Mouse (Mus musculus): ENCODE results near the gene Dip2b.
A peak's percentile ranks its signal among the peaks of the same experiment; 100 is the strongest.

Dip2b gene

GRCm38 (mm10) chr15:100050940-100051339, 12.5 kb downstream of the Dip2b start:
- no peak for DNase-seq (ENCODE audit: low read depth, low spot score)

- peak; percentile 80 for DNase-seq (ENCODE audit: low read depth, low spot score)
Measured at GRCm38 (mm10) chr15:100052726-100053125, 14.3 kb downstream of the Dip2b start.

- DNase-seq (ENCODE audit: low read depth, low spot score), result peak; percentile 63
Measured at GRCm38 (mm10) chr15:100056397-100056908, 18.0 kb downstream of the Dip2b start.

GRCm38 (mm10) chr15:100057698-100058097, 19.2 kb downstream of the Dip2b start:
- peak; percentile 74 for DNase-seq (ENCODE audit: low read depth, low spot score)

- no peak for DNase-seq (ENCODE audit: low read depth, low spot score)
Measured at GRCm38 (mm10) chr15:100058143-100058542, 19.7 kb downstream of the Dip2b start.

GRCm38 (mm10) chr15:100058912-100059311, 20.4 kb downstream of the Dip2b start:
- no peak for DNase-seq (ENCODE audit: low read depth, low spot score)

GRCm38 (mm10) chr15:100059626-100060311, 21.3 kb downstream of the Dip2b start:
- DNase-seq (ENCODE audit: low read depth, low spot score), result no peak

GRCm38 (mm10) chr15:100060513-100061140, 22.2 kb downstream of the Dip2b start:
- DNase-seq (ENCODE audit: low read depth, low spot score), result no peak

- DNase-seq (ENCODE audit: low read depth, low spot score), result no peak
Measured at GRCm38 (mm10) chr15:100061377-100061776, 22.9 kb downstream of the Dip2b start.

- DNase-seq (ENCODE audit: low read depth, low spot score), result no peak
Measured at GRCm38 (mm10) chr15:100063229-100063773, 24.8 kb downstream of the Dip2b start.

GRCm38 (mm10) chr15:100066702-100067101, 28.2 kb downstream of the Dip2b start:
- no peak for DNase-seq (ENCODE audit: low read depth, low spot score)

GRCm38 (mm10) chr15:100069101-100069500, 30.6 kb downstream of the Dip2b start:
- DNase-seq (ENCODE audit: low read depth, low spot score), result peak; percentile 53

- peak; percentile 80 for DNase-seq (ENCODE audit: low read depth, low spot score)
Measured at GRCm38 (mm10) chr15:100070021-100070420, 31.6 kb downstream of the Dip2b start.

GRCm38 (mm10) chr15:100071819-100072218, 33.4 kb downstream of the Dip2b start:
- DNase-seq (ENCODE audit: low read depth, low spot score), result no peak

GRCm38 (mm10) chr15:100073696-100074453, 35.4 kb downstream of the Dip2b start:
- DNase-seq (ENCODE audit: low read depth, low spot score), result no peak

- DNase-seq (ENCODE audit: low read depth, low spot score), result no peak
Measured at GRCm38 (mm10) chr15:100074754-100075153, 36.3 kb downstream of the Dip2b start.

GRCm38 (mm10) chr15:100076362-100076761, 37.9 kb downstream of the Dip2b start:
- DNase-seq (ENCODE audit: low read depth, low spot score), result no peak

- peak; percentile 62 for DNase-seq (ENCODE audit: low read depth, low spot score)
Measured at GRCm38 (mm10) chr15:100080833-100081477, 42.5 kb downstream of the Dip2b start.

GRCm38 (mm10) chr15:100081478-100081998, 43.1 kb downstream of the Dip2b start:
- DNase-seq (ENCODE audit: low read depth, low spot score), result peak; percentile 62

- DNase-seq (ENCODE audit: low read depth, low spot score), result no peak
Measured at GRCm38 (mm10) chr15:100082052-100082451, 43.6 kb downstream of the Dip2b start.

GRCm38 (mm10) chr15:100082733-100083132, 44.3 kb downstream of the Dip2b start:
- no peak for DNase-seq (ENCODE audit: low read depth, low spot score)

Measured in brain, adult 2 months (tissue).